Mouse (Mus musculus) left cerebral cortex, postnatal 36 days (tissue): ENCODE measurements around the gene Stag1. TPM values are rescaled to one million over a fixed set of nuclear protein-coding genes. Genes with fewer than 3 reads are reported as not detected.

Experiments used
- DNase-seq, 2 experiments: peaks; one replicate each; pipeline ENCODE4 v3.0.0; 2021 to 2022; ENCODE audit warnings: low spot score in 2 of 2, mixed read lengths in 1 of 2
- intact Hi-C: fragments of 180-260 bp; cut with DNase I; formaldehyde crosslinking; loops from one replicate; pipeline ENCODE4 v1.15.1; 2025
- total RNA-seq, 2 experiments: library from RNA; stranded (reverse); gene quantifications; 2 replicates each; pipeline ENCODE4 v1.2.3; 2021

The Stag1 gene
- total RNA-seq, 2 experiments from 2014 or later, result 48.3 to 61.0 TPM

GRCm38 (mm10) chr9:100910352-100910751 lies 312.8 kb downstream of the Stag1 start:
- intact Hi-C loops, result loop anchor here (10.0 kb wide), 2 partner anchors 366 to 396 kb away; partner anchors contain the start of gene Nck1
- no peak for DNase-seq

- DNase-seq, result no peak
- intact Hi-C loops, result loop anchor here (2.0 to 10.0 kb wide), 4 partner anchors 274 to 462 kb away; partner anchors contain the start of gene Nck1
Observed at GRCm38 (mm10) chr9:100917111-100917510, 319.5 kb downstream of the Stag1 start.

- DNase-seq, result no peak
- intact Hi-C loops, result no loop called here
Observed at GRCm38 (mm10) chr9:100926629-100927028, 329.0 kb downstream of the Stag1 start.

GRCm38 (mm10) chr9:100942042-100942441 lies 344.4 kb downstream of the Stag1 start:
- intact Hi-C loops, result no loop called here
- DNase-seq, result no peak

GRCm38 (mm10) chr9:100944677-100945365 lies 347.2 kb downstream of the Stag1 start:
- intact Hi-C loops, result no loop called here

GRCm38 (mm10) chr9:100951481-100951880 lies 353.9 kb downstream of the Stag1 start:
- DNase-seq, result no peak
- intact Hi-C loops, result no loop called here

More at GRCm38 (mm10) chr9:100944677-100945365, 347.2 kb downstream of the Stag1 start:
- DNase-seq, result no peak

GRCm38 (mm10) chr9:100962903-100963427 lies 365.4 kb downstream of the Stag1 start:
- no peak for DNase-seq
- intact Hi-C loops, result no loop called here

- intact Hi-C loops, result no loop called here
- DNase-seq, result no peak
Observed at GRCm38 (mm10) chr9:100963428-100963912, 365.9 kb downstream of the Stag1 start.

GRCm38 (mm10) chr9:100964106-100964505 lies 366.5 kb downstream of the Stag1 start:
- intact Hi-C loops, result no loop called here
- no peak for DNase-seq

GRCm38 (mm10) chr9:100969461-100969860 lies 371.9 kb downstream of the Stag1 start:
- DNase-seq, result no peak
- intact Hi-C loops, result no loop called here

GRCm38 (mm10) chr9:100978666-100979065 lies 381.1 kb downstream of the Stag1 start:
- intact Hi-C loops, result no loop called here
- DNase-seq, result no peak

- no peak for DNase-seq
Observed at GRCm38 (mm10) chr9:100979260-100979659, 381.7 kb downstream of the Stag1 start.

GRCm38 (mm10) chr9:100982786-100983185 lies 385.2 kb downstream of the Stag1 start:
- intact Hi-C loops, result no loop called here
- DNase-seq, result no peak

More at GRCm38 (mm10) chr9:100979260-100979659, 381.7 kb downstream of the Stag1 start:
- intact Hi-C loops, result no loop called here

GRCm38 (mm10) chr9:100984381-100985310 lies 387.0 kb downstream of the Stag1 start:
- DNase-seq, result no peak
- intact Hi-C loops, result no loop called here

- intact Hi-C loops, result no loop called here
- DNase-seq, result no peak
Observed at GRCm38 (mm10) chr9:100987006-100987405, 389.4 kb downstream of the Stag1 start.

GRCm38 (mm10) chr9:100987850-100988249 lies 390.3 kb downstream of the Stag1 start:
- intact Hi-C loops, result no loop called here
- no peak for DNase-seq

- intact Hi-C loops, result no loop called here
- no peak for DNase-seq
Observed at GRCm38 (mm10) chr9:100990609-100991008, 393.0 kb downstream of the Stag1 start.

- intact Hi-C loops, result no loop called here
- no peak for DNase-seq
Observed at GRCm38 (mm10) chr9:100991321-100991720, 393.7 kb downstream of the Stag1 start.

GRCm38 (mm10) chr9:100992191-100992590 lies 394.6 kb downstream of the Stag1 start:
- intact Hi-C loops, result no loop called here
- no peak for DNase-seq

GRCm38 (mm10) chr9:100993937-100994336 lies 396.3 kb downstream of the Stag1 start:
- intact Hi-C loops, result no loop called here

More at GRCm38 (mm10) chr9:100993937-100994336, 396.3 kb downstream of the Stag1 start:
- DNase-seq, result no peak
